ENCODE assay signal across 17 mouse cellular contexts in genomic region chr4:56831998-56832397, GRCm38 (mm10). TPM values are rescaled to one million over a fixed set of nuclear protein-coding genes. Genes with fewer than 3 reads are reported as not detected.
DNase-seq lines count a peak whose midpoint lies in the region.
"Had no signal": no experiment of that assay in that cellular context is flagged by ENCODE, and none has a peak within 500 bp of the region (broad histone marks: within the 10 kb centered on the region; RNA-seq: fewer than 3 reads in every experiment).

No protein-coding gene starts in this region.

- peak; percentile 40 for DNase-seq in adrenal gland, postnatal 10 days
- no peak for DNase-seq in adrenal gland, adult 18-20 months (ENCODE audit: low spot score in 2 of 2)
- DNase-seq in kidney, adult 11 months, result peak; percentile 48
- DNase-seq in kidney, postnatal 10 days, result no peak
- DNase-seq in ovary, adult 18-20 months (ENCODE audit: low spot score), result peak; percentile 38
- DNase-seq in ovary, postnatal 10 days (ENCODE audit: low spot score), result no peak
- no peak for DNase-seq in urinary bladder, postnatal 25 days (ENCODE audit: low spot score)
- DNase-seq: cerebellum, adult 2 months; cerebellum, postnatal 25 days; gastrocnemius, postnatal 36 days; lung, adult 18-20 months; lung, postnatal 4 days; midbrain, embryonic 14.5 days; right cerebral cortex, adult 18-20 months; right cerebral cortex, postnatal 4 days; thymus, adult 18-20 months; thymus, postnatal 36 days had no signal

RNA-seq across cellular contexts. Expression of gene Fam206a, which starts 29.9 kb away (rescaled TPM):
- total RNA-seq in adrenal gland, postnatal 10 days (2021), result 10 to 100 TPM in 1 of 2 experiments, 1 to 10 TPM in 1; 9.8 to 11.3 TPM
- 10 to 100 TPM; 11.0 to 12.2 TPM for total RNA-seq in adrenal gland, adult 18-20 months (2021)

RNA-seq across cellular contexts. Expression of gene Elp1, which starts 29.9 kb away (rescaled TPM):
- total RNA-seq in adrenal gland, postnatal 10 days (2021), result 10 to 100 TPM; 25.5 to 30.9 TPM
- total RNA-seq in adrenal gland, adult 18-20 months (2021), result 10 to 100 TPM; 21.7 to 31.1 TPM

RNA-seq across cellular contexts. Expression of gene Ctnnal1, which starts 33.0 kb away (rescaled TPM):
- 10 to 100 TPM; 17.0 to 18.6 TPM for total RNA-seq in adrenal gland, postnatal 10 days (2021)
- total RNA-seq in adrenal gland, adult 18-20 months (2021), result 10 to 100 TPM in 1 of 2 experiments, 1 to 10 TPM in 1; 9.8 to 20.7 TPM

Comparison
In these comparisons a context has a peak if more than half of its experiments do, and no peak if none do; other contexts are left out.
1. DNase-seq: peak in adrenal gland, postnatal 10 days (single experiment), kidney, adult 11 months (single experiment) and ovary, adult 18-20 months (single experiment); none in adrenal gland, adult 18-20 months (0 of 2), kidney, postnatal 10 days (single experiment), ovary, postnatal 10 days (single experiment) and urinary bladder, postnatal 25 days (single experiment).